Mouse (Mus musculus) spleen, adult 2 months (tissue): ENCODE measurements at regions not wholly inside any gene's neighbourhood (a gene's known extent, or its start where the extent isn't known, plus 50 kb on each side); places are given as distances from the start of the nearest gene placed in this dataset.

Experiments used
- CTCF ChIP-seq: fragments of 200-500 bp; IDR thresholded peaks from 2 replicates; pipeline ENCODE4 v1.5.1; 2011; ENCODE audit warnings: mild to moderate bottlenecking, inconsistent platforms; ENCODE audit not compliant: insufficient read depth, insufficient read length, insufficient replicate concordance; ENCODE audit errors: extremely low read depth
- POLR2A ChIP-seq: fragments of 200-500 bp; IDR thresholded peaks from 2 replicates; pipeline ENCODE4 v1.6.1; 2011; ENCODE audit warnings: low read depth, low read length, inconsistent platforms

- TF ChIP-seq CTCF (no peak), POLR2A (no peak)
These were observed 268.6 kb upstream of the Sp4 start for GRCm38 (mm10) chr12:118569811-118570210.
